Mouse (Mus musculus) small intestine, adult 2 months (tissue): Measurements from ENCODE around the gene Arid4b. TPM values are rescaled to one million over a fixed set of nuclear protein-coding genes. Genes with fewer than 3 reads are reported as not detected.

ENCODE experiments used
- H3K27ac ChIP-seq: fragments of 200-500 bp; 2 replicates; pipeline ENCODE4 v1.5.1; 2012; ENCODE audit warnings: low read depth, low read length, control low read depth, inconsistent platforms; ENCODE audit not compliant: insufficient read depth
- H3K27me3 ChIP-seq: fragments of 200-500 bp; 2 replicates; pipeline ENCODE4 v1.6.1; 2012; ENCODE audit warnings: mild to moderate bottlenecking, moderate library complexity, low read length, inconsistent platforms; ENCODE audit not compliant: control insufficient read depth, insufficient read depth
- H3K36me3 ChIP-seq: fragments of 200-500 bp; 2 replicates; pipeline ENCODE4 v1.6.1; 2012; ENCODE audit warnings: mild to moderate bottlenecking, low read length, control low read depth, inconsistent platforms; ENCODE audit not compliant: control insufficient read depth, insufficient read depth
- H3K4me1 ChIP-seq: fragments of 200-500 bp; 2 replicates; pipeline ENCODE4 v1.6.1; 2012; ENCODE audit warnings: low read length, inconsistent platforms, mixed read lengths; ENCODE audit not compliant: control insufficient read depth, insufficient read depth, insufficient read length
- H3K4me3 ChIP-seq: fragments of 200-500 bp; 2 replicates; pipeline ENCODE4 v1.5.1; 2012; ENCODE audit warnings: low read depth, mild to moderate bottlenecking, control low read depth, inconsistent platforms, low read length, moderate library complexity
- CTCF ChIP-seq: fragments of 200-500 bp; IDR thresholded peaks from 2 replicates; pipeline ENCODE4 v1.5.1; 2012; ENCODE audit warnings: low read depth, mild to moderate bottlenecking, control low read depth, inconsistent platforms, low read length, moderate library complexity, mixed read lengths; ENCODE audit not compliant: insufficient replicate concordance, insufficient read length; ENCODE audit errors: extremely low read depth
- POLR2A ChIP-seq: fragments of 200-500 bp; IDR thresholded peaks from 2 replicates; pipeline ENCODE4 v1.6.1; 2012; ENCODE audit warnings: low read depth, mild to moderate bottlenecking, control low read depth, inconsistent platforms, low read length, moderate library complexity
- WGBS: fragments of 180-500 bp; shearing (Covaris S2); methylation state at CpG from one replicate; pipeline ENCODE4 v1.1.7; 2018; 5-methylcytosine and 5-hydroxymethylcytosine counted together
- polyA plus RNA-seq: library from polyadenylated mRNA; depleted of rRNA; stranded (reverse); fragments of >200 nt; gene quantifications from 2 replicates; pipeline ENCODE4 v1.2.3, GENCODE M21; 2012; rRNA removed

Arid4b gene
- polyA plus RNA-seq, 1 experiment: 2.9 TPM

DNA sequence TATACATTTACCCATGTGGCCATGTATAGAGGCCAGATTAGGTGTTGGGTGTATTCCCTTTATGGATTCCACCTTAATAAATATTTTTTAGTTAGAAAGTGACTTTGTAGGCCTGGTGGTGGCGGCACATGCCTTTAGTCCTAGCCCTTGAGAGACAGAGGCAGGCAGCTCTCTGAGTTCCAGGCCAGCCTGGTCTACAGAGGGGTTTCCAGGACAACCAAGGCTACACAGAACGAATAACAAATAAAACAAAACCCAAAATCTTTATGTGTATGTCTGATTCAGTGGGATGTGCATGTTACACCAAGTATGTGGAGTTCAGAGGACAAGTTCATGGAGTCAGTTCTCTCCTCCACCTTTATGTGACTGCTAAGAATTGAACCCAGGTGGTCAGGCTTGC, 52.8 kb downstream of the Arid4b start:
- WGBS: 97% methylated on average over 2 of the region's 2 CpGs
- 0 out of 2 replicates have a peak, but pooled peaks cover 1% of the 10 kb centered on the region for H3K36me3 ChIP-seq
- no peak for TF ChIP-seq CTCF
- no peak for TF ChIP-seq POLR2A
- no peak overlapping the region for H3K4me3 ChIP-seq
- 0 out of 2 replicates have a peak, but pooled peaks cover 1% of the 10 kb centered on the region for H3K4me1 ChIP-seq
- no peak overlapping the region for H3K27ac ChIP-seq
- no peaks in the 10 kb centered on the region for H3K27me3 ChIP-seq

DNA sequence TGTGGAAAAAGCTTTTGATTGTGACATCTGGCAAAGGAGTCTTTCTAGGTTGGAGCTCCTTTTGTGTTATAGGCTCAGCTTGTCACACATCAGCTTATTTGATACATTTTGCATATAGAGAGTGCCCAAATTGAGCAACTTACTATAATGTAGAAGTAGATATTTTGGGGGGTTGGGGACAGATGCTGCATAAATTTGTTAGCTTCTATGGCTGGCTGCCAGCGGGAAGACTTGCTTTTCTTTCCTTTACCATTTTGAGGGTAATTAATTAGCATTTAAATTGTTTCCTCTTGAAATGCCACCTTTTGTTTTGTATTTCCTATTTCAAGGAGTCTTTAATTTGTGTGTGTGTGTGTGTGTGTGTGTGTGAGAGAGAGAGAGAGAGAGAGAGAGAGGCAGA, 68.6 kb downstream of the Arid4b start:
- H3K36me3 ChIP-seq: peaks cover 20% of the 10 kb centered on the region
- H3K4me3 ChIP-seq: no peak overlapping the region
- H3K4me1 ChIP-seq: no peaks in the 10 kb centered on the region
- TF ChIP-seq POLR2A: no peak
- no peak for TF ChIP-seq CTCF
- WGBS: 88% methylated on average over 1 of the region's 1 CpGs
- H3K27me3 ChIP-seq: no peaks in the 10 kb centered on the region
- no peak overlapping the region for H3K27ac ChIP-seq

DNA sequence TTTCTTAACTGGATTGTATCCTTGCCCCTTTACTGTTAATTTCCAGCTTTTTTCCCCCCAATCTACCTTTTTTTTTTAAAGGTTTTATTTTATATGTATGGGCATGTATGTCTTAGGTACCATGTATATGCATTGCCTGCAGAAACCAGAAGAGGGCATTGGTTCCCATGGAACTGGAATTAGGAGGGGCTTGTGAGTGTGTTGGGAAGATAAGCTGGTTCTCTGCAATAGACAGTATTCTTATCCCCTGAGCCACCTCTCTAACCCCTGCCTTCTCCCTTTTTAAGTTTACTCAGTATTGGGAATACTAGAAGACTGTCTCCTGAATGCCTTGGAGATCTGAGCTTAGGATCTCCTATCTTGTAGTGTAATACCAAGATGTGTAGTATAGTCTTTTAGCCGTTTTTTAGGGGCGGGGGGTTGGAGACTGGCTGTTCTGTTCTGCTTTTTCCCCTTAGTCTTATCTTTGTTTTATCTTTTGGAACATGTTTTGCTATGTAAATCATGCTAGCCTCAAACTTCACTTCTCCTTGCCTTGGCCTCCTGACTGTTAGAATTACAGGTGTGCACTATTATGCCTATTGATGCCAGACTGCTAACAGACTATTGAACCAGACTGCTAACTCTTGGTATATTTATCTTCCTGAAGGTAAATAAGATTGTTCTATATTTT, 79.4 kb downstream of the Arid4b start:
- Histone ChIP-seq H3K27me3 (no peaks in the 10 kb centered on the region), H3K36me3 (peaks cover 9% of the 10 kb centered on the region; the same call in 1 of the 2 replicates), H3K27ac (no peak overlapping the region), H3K4me3 (no peak overlapping the region), H3K4me1 (no peaks in the 10 kb centered on the region)
- TF ChIP-seq CTCF: no peak
- no peak for TF ChIP-seq POLR2A
- WGBS: 85% methylated on average over 2 of the region's 2 CpGs

DNA sequence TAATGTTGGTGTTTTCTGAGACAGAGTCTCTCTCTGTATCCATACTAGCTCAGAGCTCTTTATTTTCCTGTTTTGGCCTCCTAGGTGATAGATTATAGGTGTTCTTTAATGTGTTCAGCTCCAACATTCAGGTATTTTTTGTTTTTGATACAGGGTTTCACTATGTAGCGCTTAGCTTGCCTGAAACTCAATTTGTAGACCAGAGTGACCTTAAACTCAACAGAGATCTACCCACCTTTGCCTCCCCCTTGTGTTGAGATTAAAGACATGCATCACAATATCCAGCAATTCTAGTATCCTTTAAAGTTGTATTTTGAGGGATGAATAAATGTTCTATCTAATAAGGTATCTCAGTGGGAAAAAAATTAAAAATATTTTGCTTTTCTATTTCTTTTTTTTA, 115.0 kb downstream of the Arid4b start:
- TF ChIP-seq POLR2A: no peak
- WGBS: 85% methylated on average over 1 of the region's 1 CpGs

DNA sequence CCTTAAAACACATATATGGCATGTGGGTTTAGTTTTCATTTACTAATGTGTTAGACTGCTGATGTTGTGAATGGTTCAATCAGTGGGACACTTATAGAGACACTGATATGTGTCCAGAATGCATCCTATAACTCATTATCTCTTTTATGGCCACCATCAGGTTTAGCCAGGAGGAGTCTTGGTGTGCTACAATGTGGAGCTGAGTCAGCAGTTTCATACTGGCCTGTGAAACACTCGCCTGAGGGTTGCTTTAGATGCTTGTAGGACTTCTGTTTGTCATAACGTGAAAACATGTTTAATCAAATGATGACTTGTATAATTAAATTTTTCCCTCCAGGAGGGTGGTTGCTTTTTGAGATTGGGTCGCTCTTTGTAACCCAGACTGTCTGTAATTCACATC, 116.6 kb downstream of the Arid4b start:
- Histone ChIP-seq H3K27me3 (no peaks in the 10 kb centered on the region), H3K4me3 (no peak overlapping the region), H3K36me3 (peaks cover 11% of the 10 kb centered on the region), H3K27ac (no peak overlapping the region), H3K4me1 (no peaks in the 10 kb centered on the region)
- WGBS: 91% methylated on average over 3 of the region's 3 CpGs
- no peak for TF ChIP-seq CTCF
- TF ChIP-seq POLR2A: no peak

More for the DNA sequence above, 115.0 kb downstream of the Arid4b start:
- H3K4me1 ChIP-seq: no peaks in the 10 kb centered on the region
- H3K36me3 ChIP-seq: peaks cover 9% of the 10 kb centered on the region; the same call in 1 of the 2 replicates
- H3K27me3 ChIP-seq: no peaks in the 10 kb centered on the region
- H3K27ac ChIP-seq: no peak overlapping the region
- no peak overlapping the region for H3K4me3 ChIP-seq

DNA sequence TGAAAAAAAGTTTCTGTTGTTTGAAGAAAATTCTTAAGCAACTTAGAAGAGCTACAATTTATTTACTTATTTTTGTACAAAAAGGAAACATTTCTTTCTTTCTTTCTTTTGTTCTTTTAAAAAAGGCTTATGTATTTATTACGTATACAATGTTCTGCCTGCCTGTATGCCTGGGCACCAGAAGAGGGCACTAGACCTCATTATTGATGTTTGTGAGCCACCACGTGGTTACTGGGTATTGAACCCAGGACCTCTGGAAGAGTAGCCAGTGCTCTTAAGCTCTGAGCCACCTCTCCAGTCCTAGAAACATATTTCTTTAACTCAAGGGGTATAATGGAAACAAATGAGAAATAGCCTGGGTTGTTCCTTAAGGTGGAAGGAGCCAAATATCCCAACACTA, 182.9 kb downstream of the Arid4b start:
- 58% methylated on average over 2 of the region's 2 CpGs for whole genome bisulfite sequencing
- no peak overlapping the region for H3K27ac ChIP-seq
- H3K27me3 ChIP-seq: no peaks in the 10 kb centered on the region
- H3K4me1 ChIP-seq: no peaks in the 10 kb centered on the region
- no peak for TF ChIP-seq CTCF
- TF ChIP-seq POLR2A: no peak
- no peaks in the 10 kb centered on the region for H3K36me3 ChIP-seq
- H3K4me3 ChIP-seq: no peak overlapping the region

Other genes starting within 250 kb of the Arid4b start
- 30.8 and 47.9 TPM in 2 replicates for gene B3galnt2, start 108.8 kb upstream of the Arid4b start, polyA plus RNA-seq
- 1.9 and 5.2 TPM in 2 replicates for gene Tbce, start 23.6 kb upstream of the Arid4b start, polyA plus RNA-seq
- 1.4 and 2.4 TPM in 2 replicates for gene Ggps1, start 256 bp downstream of the Arid4b start, polyA plus RNA-seq